Comparison of ENCODE assay signal across 8 mouse cellular contexts in the genomic region with DNA sequence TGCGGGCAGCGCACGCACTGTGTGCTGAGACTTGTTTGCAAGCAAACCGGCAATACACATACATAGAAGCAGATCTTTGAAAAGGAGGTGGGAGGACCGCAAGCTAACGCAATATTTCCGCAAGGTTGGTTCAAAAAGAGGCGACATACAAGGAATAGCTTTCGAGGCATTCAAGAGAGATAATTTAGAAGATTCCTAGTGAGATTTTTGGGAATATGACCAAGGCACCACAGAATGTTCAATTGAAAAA. TPM values are rescaled to one million over a fixed set of nuclear protein-coding genes. Genes with fewer than 3 reads are reported as not detected.
DNase-seq lines count a peak whose midpoint lies in the region; ATAC-seq and TF ChIP-seq lines count a peak whose summit lies in the region.

No protein-coding gene starts in this region.

- in situ Hi-C loops in CH12.LX (cut with MboI; ENCODE audit: low pct_ligation_motif_present, low pct_unique_long_range_greater_than_20kb, low sequenced_read_pairs): no loop called here

- TF ChIP-seq CTCF in CH12.LX (conservative IDR thresholded peaks at IDR 0.05 in 1 of 2, IDR thresholded peaks at IDR 0.05 in 1 of 2; ENCODE audit: low read depth in 2 of 2, low read length in 2 of 2): no peak
- no peak for TF ChIP-seq CTCF in forebrain, postnatal 0 days (IDR thresholded peaks at IDR 0.05; ENCODE audit: low read depth)

- no peak for DNase-seq in heart, embryonic 10.5 days (ENCODE audit: low spot score)
- DNase-seq in heart, adult 8-10 months (ENCODE audit: low spot score): no peak
- no peak for DNase-seq in CH12.LX (ENCODE audit: extremely low read depth)
- DNase-seq in forebrain, postnatal 0 days: peak; percentile 4
- DNase-seq in adrenal gland, postnatal 4 days (ENCODE audit: low spot score in 2 of 2): no peak
- no peak for DNase-seq in adrenal gland, adult 2 months
- no peak for DNase-seq in kidney, adult 8-10 months

- no peaks in the 10 kb centered on the region for H3K36me3 ChIP-seq in heart, embryonic 10.5 days
- peaks cover 0 to 6% of the 10 kb centered on the region in 2 experiments for H3K36me3 ChIP-seq in CH12.LX (replicated peaks in 1 of 2; ENCODE audit: control insufficient read depth in 1 of 2, insufficient read depth in 1 of 2, low read length in 1 of 2)
- H3K36me3 ChIP-seq in forebrain, postnatal 0 days (ENCODE audit: insufficient read depth): no peaks in the 10 kb centered on the region

- H3K4me2 ChIP-seq in CH12.LX (ENCODE audit: insufficient read depth, low read depth, poor library complexity, severe bottlenecking): peak overlapping the region; percentile 67
- H3K4me2 ChIP-seq in forebrain, postnatal 0 days (ENCODE audit: low read depth): peak overlapping the region; percentile 88

- H3K27me3 ChIP-seq in heart, embryonic 10.5 days (ENCODE audit: insufficient read depth, poor library complexity, severe bottlenecking): no peaks in the 10 kb centered on the region
- no peaks in the 10 kb centered on the region for H3K27me3 ChIP-seq in CH12.LX (replicated peaks)
- H3K27me3 ChIP-seq in forebrain, postnatal 0 days (ENCODE audit: insufficient read depth, low read length): no peaks in the 10 kb centered on the region

- no peak for TF ChIP-seq RAD21 in CH12.LX (IDR thresholded peaks at IDR 0.05; ENCODE audit: low read depth, low read length)

- H3K27ac ChIP-seq in heart, embryonic 10.5 days: peak overlapping the region; percentile 88
- peak overlapping the region; percentile 59 for H3K27ac ChIP-seq in CH12.LX (ENCODE audit: insufficient read depth, low read depth)
- no peak overlapping the region for H3K27ac ChIP-seq in forebrain, postnatal 0 days (ENCODE audit: low read depth, low read length)

- dilution Hi-C loops in CH12.LX (cut with MboI; ENCODE audit: extremely low pct_ligation_motif_present, extremely low pct_unique_long_range_greater_than_20kb, low sequenced_read_pairs): no loop called here

- no peak for TF ChIP-seq EP300 in CH12.LX (IDR thresholded peaks at IDR 0.05; ENCODE audit: low read length)

- H3K79me2 ChIP-seq in CH12.LX (replicated peaks; ENCODE audit: control insufficient read depth, extremely low read depth, insufficient read depth, poor library complexity, severe bottlenecking): peaks cover 9% of the 10 kb centered on the region

- H3K4me1 ChIP-seq in heart, embryonic 10.5 days: peaks cover 14% of the 10 kb centered on the region
- peaks cover 10 to 72% of the 10 kb centered on the region in 2 experiments for H3K4me1 ChIP-seq in CH12.LX (ENCODE audit: control insufficient read depth in 1 of 2, insufficient read depth in 2 of 2)
- H3K4me1 ChIP-seq in forebrain, postnatal 0 days (ENCODE audit: insufficient read depth): 0 out of 2 replicates have a peak, but pooled peaks cover 3% of the 10 kb centered on the region

- H3K9ac ChIP-seq in CH12.LX (ENCODE audit: insufficient read depth, low read depth): peak overlapping the region; percentile 86
- peak overlapping the region; percentile 51 for H3K9ac ChIP-seq in forebrain, postnatal 0 days

- H3K4me3 ChIP-seq in heart, embryonic 10.5 days: peak overlapping the region; percentile 74
- peak overlapping the region; percentile 74 to 80 (median 76) for H3K4me3 ChIP-seq in CH12.LX (replicated peaks in 1 of 3; ENCODE audit: low read depth in 2 of 3, low read length in 2 of 3, poor library complexity in 1 of 3)
- H3K4me3 ChIP-seq in forebrain, postnatal 0 days (ENCODE audit: low read depth, low read length): peak overlapping the region; percentile 73

- TF ChIP-seq POLR2A in CH12.LX (IDR thresholded peaks at IDR 0.05; ENCODE audit: low read depth, low read length): no peak

- 5% methylated on average over 9 of the region's 9 CpGs for WGBS in heart, embryonic 10.5 days
- WGBS in forebrain, postnatal 0 days: 4% methylated on average over 9 of the region's 9 CpGs

- H3K9me3 ChIP-seq in heart, embryonic 10.5 days: no peaks in the 10 kb centered on the region
- no peaks in the 10 kb centered on the region for H3K9me3 ChIP-seq in CH12.LX (replicated peaks; ENCODE audit: low read length)
- no peaks in the 10 kb centered on the region for H3K9me3 ChIP-seq in forebrain, postnatal 0 days (ENCODE audit: low read length)

- 0 out of 2 replicates have a peak, but pooled peaks have one; percentile 3 for ATAC-seq in forebrain, postnatal 0 days
- ATAC-seq in megakaryocyte, adult 5-6 weeks (ENCODE audit: poor library complexity, severe bottlenecking): peak; percentile 11

TF ChIP-seq in CH12.LX, 34 proteins besides CTCF, POLR2A, EP300 and RAD21:
- no peak for TF ChIP-seq SIN3A (IDR thresholded peaks at IDR 0.05; ENCODE audit: low read length)
- no peak; the same call in 1 of the 2 replicates for TF ChIP-seq CHD1 (IDR thresholded peaks at IDR 0.05; ENCODE audit: low read depth, low read length)
- no peak for TF ChIP-seq TCF12 (IDR thresholded peaks at IDR 0.05; ENCODE audit: low read depth, low read length)
- TF ChIP-seq UBTF (IDR thresholded peaks at IDR 0.05; ENCODE audit: low read depth, low read length): no peak
- no peak for TF ChIP-seq MAZ (IDR thresholded peaks at IDR 0.05; ENCODE audit: low read depth, low read length)
- no peak for TF ChIP-seq MAFK (IDR thresholded peaks at IDR 0.05; ENCODE audit: insufficient replicate concordance, low read length)
- no peak for TF ChIP-seq BHLHE40 (IDR thresholded peaks at IDR 0.05; ENCODE audit: low read depth, low read length)
- no peak for TF ChIP-seq MXI1 (IDR thresholded peaks at IDR 0.05; ENCODE audit: low read depth, low read length)
- no peak for TF ChIP-seq MAX (IDR thresholded peaks at IDR 0.05; ENCODE audit: low read length)
- TF ChIP-seq SMC3 (IDR thresholded peaks at IDR 0.05; ENCODE audit: low read depth, low read length): no peak
- no peak for TF ChIP-seq JUND (conservative IDR thresholded peaks at IDR 0.05; ENCODE audit: low read depth, low read length)

RNA-seq across cellular contexts. Expression of gene Fbxo48, which starts 0.5 kb away (rescaled TPM):
- polyA plus RNA-seq in heart, embryonic 10.5 days (2016; fragmentation: Nextera tagmentation; extraction: Ambion mirVana): 1.5 and 1.7 TPM in 2 replicates
- under 1 TPM; 0.11 to 0.28 (median 0.19) TPM for total RNA-seq in heart, adult 8-10 months (2022)
- total RNA-seq in CH12.LX (2012; rRNA removed) (5.8 and 7.0 TPM in 2 replicates), CH12.LX (2014; rRNA removed) (6.5 and 9.0 TPM in 2 replicates)
- polyA plus RNA-seq in CH12.LX (2012; ENCODE audit: insufficient read length, low read depth): 10.3 and 11.1 TPM in 2 replicates
- total RNA-seq in forebrain, postnatal 0 days (2014; rRNA removed): 1.7 and 2.1 TPM in 2 replicates
- 0.21 and 0.39 TPM in 2 replicates for polyA plus RNA-seq in forebrain, postnatal 0 days (2015; fragmentation: Nextera tagmentation; extraction: Ambion mirVana)
- 10.6 and 11.4 TPM in 2 replicates for total RNA-seq in megakaryocyte, adult 5-6 weeks (2015)
- total RNA-seq in megakaryocyte, adult 5-6 weeks (2017): 11.3 and 12.2 TPM in 2 replicates
- 1 to 10 TPM; 3.4 to 4.4 TPM for total RNA-seq in adrenal gland, postnatal 4 days (2021)
- under 1 TPM; 0.32 to 0.52 TPM for total RNA-seq in adrenal gland, adult 2 months (2021)
- polyA plus RNA-seq in adrenal gland, adult 2 months (2012; rRNA removed): 0.11 and 0.15 TPM in 2 replicates
